Mouse (Mus musculus) brain, embryonic 14.5 days (tissue): ENCODE results near the gene Grpel1.
A peak's percentile ranks its signal among the peaks of the same experiment; 100 is the strongest.

ENCODE experiments used
- CTCF ChIP-seq: fragments of 200-500 bp; IDR thresholded peaks from 2 replicates; pipeline ENCODE4 v1.5.1; 2012; ENCODE audit warnings: inconsistent platforms, mild to moderate bottlenecking, moderate library complexity, borderline replicate concordance; ENCODE audit not compliant: insufficient read depth, insufficient read length; ENCODE audit errors: extremely low read depth
- POLR2A ChIP-seq: fragments of 200-500 bp; IDR thresholded peaks from 2 replicates; pipeline ENCODE4 v1.6.1; 2012; ENCODE audit warnings: mild to moderate bottlenecking, inconsistent platforms, borderline replicate concordance; ENCODE audit not compliant: poor library complexity, insufficient read depth, insufficient read length, severe bottlenecking; ENCODE audit errors: extremely low read depth

DNA sequence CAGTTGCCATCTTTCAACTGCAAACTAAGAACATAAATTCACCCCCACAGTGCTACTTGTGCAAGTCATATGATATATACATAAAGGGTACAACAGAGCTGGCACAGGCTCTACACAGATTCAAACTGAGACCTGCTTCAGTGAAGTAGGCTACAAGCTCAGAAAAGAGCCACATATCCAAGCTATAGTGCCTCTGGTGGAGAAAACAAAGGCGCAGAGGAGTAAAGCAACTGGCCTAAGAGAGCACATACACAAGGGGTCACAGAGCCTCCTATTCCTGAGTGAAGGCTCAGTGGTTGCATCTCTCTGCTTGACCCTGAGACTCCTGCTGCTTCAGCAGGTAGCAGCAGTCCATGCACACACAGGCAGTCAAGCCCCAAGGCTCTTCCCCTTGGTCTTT is 16.3 kb downstream of the Grpel1 start:
- TF ChIP-seq CTCF: peak; percentile 7; the same call in 1 of the 2 replicates
- no peak for TF ChIP-seq POLR2A
